Mouse (Mus musculus) heart, adult 11 months (tissue): Measurements from ENCODE around the gene Pdcd1.

Experiments used
- DNase-seq: peaks from one replicate; pipeline ENCODE4 v3.0.0; 2022

Gene Pdcd1

GRCm38 (mm10) chr1:94052373-94052772 lies at the start of gene Pdcd1:
Gene Pdcd1 (minus strand): TSS chr1:94052553.
- peak; percentile 87 for DNase-seq

GRCm38 (mm10) chr1:94091788-94092187 lies 39.4 kb upstream of the Pdcd1 start:
- DNase-seq: peak; percentile 9

- DNase-seq: no peak
Measured at GRCm38 (mm10) chr1:94086311-94086898, 34.1 kb upstream of the Pdcd1 start.

- no peak for DNase-seq
Measured at GRCm38 (mm10) chr1:94085324-94086105, 33.2 kb upstream of the Pdcd1 start.

GRCm38 (mm10) chr1:94081761-94082160 lies 29.4 kb upstream of the Pdcd1 start:
- DNase-seq: peak; percentile 64

GRCm38 (mm10) chr1:94081191-94081590 lies 28.8 kb upstream of the Pdcd1 start:
- DNase-seq: peak; percentile 56

- DNase-seq: no peak
Measured at GRCm38 (mm10) chr1:94080718-94081117, 28.4 kb upstream of the Pdcd1 start.

GRCm38 (mm10) chr1:94078835-94079440 lies 26.6 kb upstream of the Pdcd1 start:
- peak; percentile 94 for DNase-seq

- DNase-seq: peak; percentile 90
Measured at GRCm38 (mm10) chr1:94078314-94078713, 26.0 kb upstream of the Pdcd1 start.

GRCm38 (mm10) chr1:94076702-94077101 lies 24.3 kb upstream of the Pdcd1 start:
- DNase-seq: peak; percentile 77

GRCm38 (mm10) chr1:94074756-94075155 lies 22.4 kb upstream of the Pdcd1 start:
- DNase-seq: peak; percentile 45

- DNase-seq: peak; percentile 95
Measured at GRCm38 (mm10) chr1:94058281-94058680, 5.9 kb upstream of the Pdcd1 start.

- DNase-seq: peak; percentile 56
Measured at GRCm38 (mm10) chr1:94057401-94057800, 5.0 kb upstream of the Pdcd1 start.

- peak; percentile 81 for DNase-seq
Measured at GRCm38 (mm10) chr1:94055966-94056365, 3.6 kb upstream of the Pdcd1 start.

GRCm38 (mm10) chr1:94054481-94054880 lies 2.1 kb upstream of the Pdcd1 start:
- DNase-seq: no peak

GRCm38 (mm10) chr1:94053530-94054216 lies 1.3 kb upstream of the Pdcd1 start:
- peak; percentile 95 for DNase-seq

GRCm38 (mm10) chr1:94051104-94051503 lies 1.2 kb downstream of the Pdcd1 start:
- peak; percentile 62 for DNase-seq

- DNase-seq: no peak
Measured at GRCm38 (mm10) chr1:94046544-94046943, 5.8 kb downstream of the Pdcd1 start.

- peak; percentile 43 for DNase-seq
Measured at GRCm38 (mm10) chr1:94045559-94045958, 6.8 kb downstream of the Pdcd1 start.

GRCm38 (mm10) chr1:94040391-94040790 lies 12.0 kb downstream of the Pdcd1 start:
- no peak for DNase-seq

GRCm38 (mm10) chr1:94034984-94035743 lies 17.2 kb downstream of the Pdcd1 start:
- peak; percentile 99 for DNase-seq

- no peak for DNase-seq
Measured at GRCm38 (mm10) chr1:94033075-94033602, 19.2 kb downstream of the Pdcd1 start.
